Mouse (Mus musculus) adrenal gland, adult 8-10 months (tissue): ENCODE results near the gene Rplp1. TPM values are rescaled to one million over a fixed set of nuclear protein-coding genes. Genes with fewer than 3 reads are reported as not detected.

Source experiments
- DNase-seq: peaks from one replicate; pipeline ENCODE4 v3.0.0; 2022
- total RNA-seq, 4 experiments: library from RNA; stranded (reverse); gene quantifications; 2 replicates each; pipeline ENCODE4 v1.2.4; 2022

The Rplp1 gene
- total RNA-seq, 4 experiments from 2014 or later: 2,047 to 2,140 (median 2,121) TPM

- no peak for DNase-seq
Measured at GRCm38 (mm10) chr9:61911300-61912128, 2.8 kb downstream of the Rplp1 start.

- no peak for DNase-seq
Measured at GRCm38 (mm10) chr9:61910526-61911256, 3.7 kb downstream of the Rplp1 start.

DNA sequence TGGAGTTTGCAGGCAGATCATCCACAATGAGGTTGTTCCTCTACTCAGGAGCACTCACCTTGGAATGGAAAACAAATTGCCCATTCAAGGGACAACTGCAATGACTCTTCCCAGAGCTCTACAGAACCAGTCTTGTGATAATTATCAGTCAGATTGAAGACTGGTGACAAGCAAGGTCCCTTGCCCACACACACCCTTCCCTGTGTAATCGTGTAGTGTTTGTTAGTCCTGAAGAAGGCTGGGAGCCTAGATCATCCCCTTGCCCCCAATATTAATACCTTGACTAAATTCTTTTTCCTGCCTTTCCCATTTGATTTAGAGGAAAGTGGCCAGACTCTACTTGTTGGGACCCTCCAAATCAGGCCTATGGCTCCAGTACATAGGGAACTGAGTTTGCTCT lies 4.7 kb downstream of the Rplp1 start:
- DNase-seq: no peak

DNA sequence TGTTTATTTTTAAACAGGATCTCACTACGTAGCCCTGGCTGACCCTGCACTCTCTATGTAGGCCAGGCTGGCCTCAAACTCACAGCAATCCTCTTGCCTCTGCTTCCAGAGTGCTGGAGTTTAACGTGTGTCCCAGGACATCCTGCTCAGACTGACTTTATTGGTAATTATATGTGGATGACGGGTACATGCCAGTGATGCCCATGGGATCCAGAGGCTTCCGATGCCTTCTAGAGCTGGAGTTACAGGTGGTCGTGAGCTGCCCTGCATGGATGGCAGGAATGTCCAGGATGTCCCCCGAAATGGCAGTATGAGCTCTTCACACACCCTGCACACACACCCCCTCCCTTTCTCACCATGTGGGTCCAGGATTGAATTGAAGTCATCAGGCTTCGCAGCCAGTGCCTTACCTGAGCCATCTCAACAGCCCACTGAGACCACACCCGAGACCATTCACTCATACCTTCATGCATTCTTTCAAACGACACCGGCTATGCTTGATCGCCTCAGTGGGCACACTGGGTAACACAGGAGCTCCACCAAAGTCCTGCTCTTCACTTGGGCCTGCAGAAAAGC lies 5.4 kb downstream of the Rplp1 start:
- no peak for DNase-seq

GRCm38 (mm10) chr9:61908341-61908740 lies 6.0 kb downstream of the Rplp1 start:
- no peak for DNase-seq

DNA sequence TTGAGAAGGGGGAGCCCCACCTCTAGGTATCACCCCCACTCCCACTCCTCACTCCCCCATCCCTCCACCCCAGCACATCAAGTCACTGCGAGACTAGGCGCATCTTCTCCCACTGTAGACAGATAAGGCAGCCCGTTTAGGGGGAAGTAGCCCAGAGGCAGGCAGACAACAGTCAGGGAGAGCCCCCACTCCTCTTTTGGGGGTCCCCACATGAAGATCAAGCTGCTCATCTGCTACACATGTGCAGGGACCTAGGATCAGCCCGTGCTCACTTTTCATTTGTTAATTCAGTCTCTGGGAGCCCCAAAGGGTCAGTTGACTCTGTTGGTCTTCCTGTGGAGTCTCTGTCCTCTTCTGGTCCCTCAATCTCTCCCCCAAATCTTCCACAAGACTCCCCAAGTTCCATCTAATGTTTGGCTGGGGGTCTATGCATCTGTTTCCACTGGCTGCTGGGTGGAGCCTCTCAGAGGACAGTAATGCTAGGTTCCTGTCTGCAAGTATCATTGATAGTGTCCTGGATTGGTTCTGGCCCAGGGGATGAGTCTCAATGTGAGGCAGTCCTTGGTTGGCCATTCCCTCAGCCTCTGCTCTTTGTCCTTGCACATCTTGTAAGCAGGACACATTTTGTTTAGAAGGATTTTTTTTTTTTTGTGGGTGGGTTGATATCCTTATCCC lies 6.6 kb downstream of the Rplp1 start:
- no peak for DNase-seq

- no peak for DNase-seq
Measured at GRCm38 (mm10) chr9:61906912-61907311, 7.4 kb downstream of the Rplp1 start.

GRCm38 (mm10) chr9:61905576-61905975 lies 8.8 kb downstream of the Rplp1 start:
- no peak for DNase-seq

DNA sequence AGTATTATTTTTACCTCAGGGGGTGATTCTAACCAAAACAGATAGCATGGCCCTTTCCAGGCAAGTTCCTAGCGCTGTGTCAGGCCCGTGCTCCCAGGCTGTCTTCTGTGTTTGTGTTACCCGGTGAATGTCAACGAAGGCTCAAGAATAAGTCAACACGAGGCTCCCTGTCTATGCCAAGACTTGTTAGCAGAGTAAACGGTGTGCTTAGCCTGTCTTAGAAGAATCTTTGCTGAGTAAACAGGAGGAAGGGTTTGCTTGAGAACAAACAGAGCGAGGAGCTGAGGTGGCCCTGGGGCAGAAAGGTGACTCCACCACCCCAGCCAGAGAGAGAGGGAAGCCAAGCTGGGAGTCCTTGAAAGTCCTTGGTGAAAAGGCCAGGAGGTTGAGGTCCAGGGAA lies 10.1 kb downstream of the Rplp1 start:
- DNase-seq: no peak

GRCm38 (mm10) chr9:61902445-61902844 lies 11.9 kb downstream of the Rplp1 start:
- DNase-seq: no peak

GRCm38 (mm10) chr9:61901574-61901973 lies 12.8 kb downstream of the Rplp1 start:
- no peak for DNase-seq

GRCm38 (mm10) chr9:61899804-61900203 lies 14.5 kb downstream of the Rplp1 start:
- peak; percentile 50 for DNase-seq

DNA sequence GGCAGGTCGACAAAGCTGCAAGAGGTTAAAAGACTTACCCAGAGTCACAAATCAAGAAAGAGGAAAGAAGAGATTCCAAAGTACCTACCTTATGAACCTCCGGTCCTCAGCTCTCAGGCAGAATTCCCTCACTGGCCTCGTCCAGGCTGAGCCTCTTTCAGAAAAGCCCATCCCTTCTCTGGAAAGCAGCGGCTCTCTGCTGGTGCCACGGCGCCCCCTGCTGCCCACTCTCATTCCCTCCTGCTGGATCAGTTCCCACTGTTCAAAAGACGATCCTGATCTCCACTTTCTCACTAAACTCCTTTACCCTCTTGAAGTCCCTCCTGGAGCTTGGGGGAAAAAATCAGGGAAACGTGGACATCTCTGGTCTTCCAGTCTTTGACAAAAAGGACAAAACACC lies 15.9 kb downstream of the Rplp1 start:
- DNase-seq: peak; percentile 49

GRCm38 (mm10) chr9:61895014-61895413 lies 19.3 kb downstream of the Rplp1 start:
- peak; percentile 22 for DNase-seq

GRCm38 (mm10) chr9:61889855-61890254 lies 24.5 kb downstream of the Rplp1 start:
- DNase-seq: no peak

DNA sequence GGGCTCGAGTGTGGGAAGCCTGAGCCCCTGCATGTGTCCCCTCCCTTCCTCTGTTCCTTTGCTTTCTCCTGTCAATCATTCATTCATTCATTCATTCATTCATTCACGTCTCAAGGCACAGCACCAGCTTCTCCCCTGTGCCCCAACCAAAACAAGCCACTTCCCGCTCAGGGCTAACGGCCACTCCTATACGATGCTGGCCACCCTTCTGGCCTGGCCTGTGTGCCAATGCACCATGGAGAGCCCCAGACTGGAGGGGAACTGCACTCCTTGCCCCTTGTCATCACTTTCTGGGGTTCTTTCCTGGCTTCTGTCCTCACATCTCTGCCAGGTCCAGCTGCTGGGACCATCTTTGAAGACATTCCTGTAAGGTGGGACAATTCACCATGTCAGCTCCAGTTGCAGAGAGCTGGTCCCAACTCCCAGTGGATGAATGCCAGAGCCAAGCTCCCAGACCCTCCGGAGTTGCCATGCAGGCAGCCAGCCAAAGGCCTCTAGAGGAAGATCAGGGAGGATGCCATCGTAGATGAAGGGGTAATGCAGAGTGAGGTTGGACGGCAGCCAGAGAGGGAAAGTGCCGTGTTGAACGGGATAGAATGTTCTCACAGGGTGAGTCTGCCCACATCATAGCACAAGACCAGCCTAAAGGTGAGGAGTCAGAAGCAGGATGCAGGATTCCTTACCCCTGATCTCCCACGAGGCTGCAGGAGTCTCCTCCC lies 26.5 kb downstream of the Rplp1 start:
- DNase-seq: no peak

GRCm38 (mm10) chr9:61885964-61886363 lies 28.4 kb downstream of the Rplp1 start:
- no peak for DNase-seq

DNA sequence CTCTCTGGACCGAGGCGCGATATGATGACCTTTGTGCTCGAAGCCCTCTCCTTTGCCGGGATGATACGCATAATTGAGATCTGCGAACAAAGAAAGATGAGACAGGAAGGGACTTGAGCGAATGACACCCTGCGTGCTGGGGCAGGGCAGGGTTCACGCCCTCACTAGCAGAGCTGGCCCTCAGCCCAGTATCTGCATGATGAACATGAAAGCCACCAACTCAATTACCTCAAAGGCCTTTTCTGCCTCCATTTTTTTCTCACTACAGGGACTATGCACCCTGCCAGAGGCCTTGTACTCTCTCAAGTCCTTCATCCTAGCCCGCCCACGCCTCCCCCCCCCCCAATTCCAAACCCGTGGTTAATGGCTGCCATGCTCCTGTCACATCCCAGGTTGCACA lies 29.4 kb downstream of the Rplp1 start:
- DNase-seq: no peak

- DNase-seq: no peak
Measured at GRCm38 (mm10) chr9:61884375-61884774, 30.0 kb downstream of the Rplp1 start.

GRCm38 (mm10) chr9:61882179-61882578 lies 32.2 kb downstream of the Rplp1 start:
- no peak for DNase-seq

DNA sequence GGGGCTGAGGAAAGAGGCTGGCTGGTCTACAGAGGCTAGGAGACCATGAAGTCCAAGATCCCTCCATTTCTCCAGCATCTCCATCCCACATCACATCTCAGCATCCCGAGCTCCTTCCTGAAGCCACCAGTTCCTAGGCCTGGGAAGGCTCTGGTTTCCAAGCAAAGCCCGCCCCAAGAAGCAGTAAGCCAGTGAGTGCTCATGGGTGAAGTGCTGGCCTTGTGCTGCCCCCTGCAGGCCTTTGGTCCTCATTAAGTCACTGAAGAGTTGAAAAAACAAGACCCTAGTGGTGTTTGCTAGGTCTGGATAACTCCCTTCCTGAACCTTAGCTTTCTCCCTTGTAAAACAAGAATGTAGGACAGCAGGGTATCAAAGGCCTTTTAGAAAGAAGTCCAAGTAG lies 35.5 kb downstream of the Rplp1 start:
- peak; percentile 21 for DNase-seq
